Mouse (Mus musculus) E14TG2a.4 (cell line): Measurements from ENCODE around the gene Plcb1.

Source experiments
- CTCF ChIP-seq: conservative IDR thresholded peaks from 2 replicates; pipeline ENCODE4 v1.5.1; 2014; ENCODE audit warnings: low read length
- NANOG ChIP-seq: IDR thresholded peaks from 2 replicates; pipeline ENCODE4 v1.6.1; 2014; ENCODE audit warnings: borderline replicate concordance, low read length, mixed read lengths

- TF ChIP-seq CTCF (no peak), NANOG (no peak)
Measured at GRCm38 (mm10) chr2:135302483-135302882, 516.6 kb downstream of the Plcb1 start.
